Mouse (Mus musculus) v-Abl transformed pro-B cells (cell line): ENCODE results near the gene Pdx1.

ENCODE experiments used
- in situ Hi-C, 2 experiments: fragments of 400-800 bp; cut with MboI; formaldehyde crosslinking; loops; one replicate each; pipeline ENCODE4 v1.15.1; 2025; ENCODE audit not compliant: unreplicated experiment in 2 of 2

Gene Pdx1

DNA sequence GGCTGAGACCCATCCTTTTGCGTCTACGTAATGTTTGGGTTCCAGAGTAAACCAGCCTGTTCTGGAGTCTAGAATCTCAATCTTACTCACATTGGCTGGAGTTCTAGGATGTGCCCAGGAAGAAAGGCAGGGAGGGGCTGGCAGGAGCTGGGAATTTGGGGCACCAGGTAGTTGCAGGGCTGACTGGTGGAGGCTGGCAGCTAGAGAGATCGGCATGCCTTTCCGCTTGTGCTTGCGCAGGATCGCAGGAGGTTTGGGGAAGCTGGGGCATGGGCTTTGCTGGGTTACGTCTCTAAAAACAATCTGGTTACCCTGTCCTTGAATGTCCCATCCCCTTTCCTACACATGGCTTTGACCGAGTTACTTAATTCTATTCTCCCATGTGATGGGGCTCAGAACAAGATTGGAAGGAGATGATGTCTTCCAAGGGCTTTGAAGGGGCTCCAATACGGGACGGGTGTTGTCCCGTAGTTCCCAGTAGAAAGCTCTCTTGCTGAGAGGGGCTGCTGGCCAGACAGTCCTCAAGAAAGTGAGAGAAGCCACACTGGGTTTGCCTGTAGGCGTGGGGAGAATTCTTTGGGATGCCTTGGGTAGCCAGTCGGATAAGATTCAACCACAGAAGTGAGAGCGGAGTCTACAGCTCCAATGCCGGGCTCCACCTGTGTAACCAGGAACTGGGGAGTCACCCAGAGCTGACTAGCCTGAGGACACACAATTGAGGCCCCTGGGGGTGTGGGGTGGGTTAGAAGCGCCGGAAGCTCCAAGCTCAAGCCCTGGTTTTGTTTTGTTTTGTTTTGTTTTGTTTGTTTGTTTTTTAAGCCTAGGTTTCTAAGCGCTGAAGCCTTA is 7.2 kb downstream of the Pdx1 start:
- in situ Hi-C loops: no loop called here

DNA sequence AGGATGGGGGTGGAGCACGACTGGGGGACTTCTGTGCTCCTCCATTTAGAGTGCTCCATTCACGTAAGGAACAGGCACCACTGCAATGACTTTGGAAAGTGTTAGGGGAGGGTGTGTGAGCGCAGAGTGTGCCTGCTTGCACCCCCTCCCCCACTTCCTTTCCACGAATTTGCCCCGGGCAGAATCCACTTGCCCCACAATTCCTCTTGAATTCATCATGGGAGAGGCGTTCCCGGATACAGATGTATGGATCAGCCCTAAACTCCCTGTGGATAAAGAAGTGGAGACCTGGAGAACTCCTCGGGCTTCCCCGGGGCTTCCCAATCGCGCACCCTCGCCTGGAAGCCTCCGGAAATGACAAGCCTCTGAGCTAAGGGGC is 7.8 kb downstream of the Pdx1 start:
- in situ Hi-C loops: no loop called here

DNA sequence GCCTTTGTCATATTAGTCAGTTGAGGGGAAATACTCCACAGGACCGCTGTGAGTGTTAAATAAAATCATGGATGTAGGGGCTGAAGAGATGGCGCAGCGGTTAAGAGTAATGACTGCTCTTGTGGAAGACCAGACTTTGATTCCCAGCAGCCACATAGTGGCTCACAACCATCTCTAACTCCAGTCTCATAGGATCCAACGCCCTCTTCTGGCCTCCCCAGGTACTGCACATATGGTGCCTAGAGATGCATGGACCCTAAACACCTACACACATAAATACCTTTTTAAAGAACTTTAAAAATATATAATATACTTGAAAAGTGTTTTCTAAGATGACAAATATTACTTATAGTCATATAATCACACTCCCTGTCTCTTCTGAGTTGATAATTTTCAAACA is 14.6 kb downstream of the Pdx1 start:
- in situ Hi-C loops: no loop called here

DNA sequence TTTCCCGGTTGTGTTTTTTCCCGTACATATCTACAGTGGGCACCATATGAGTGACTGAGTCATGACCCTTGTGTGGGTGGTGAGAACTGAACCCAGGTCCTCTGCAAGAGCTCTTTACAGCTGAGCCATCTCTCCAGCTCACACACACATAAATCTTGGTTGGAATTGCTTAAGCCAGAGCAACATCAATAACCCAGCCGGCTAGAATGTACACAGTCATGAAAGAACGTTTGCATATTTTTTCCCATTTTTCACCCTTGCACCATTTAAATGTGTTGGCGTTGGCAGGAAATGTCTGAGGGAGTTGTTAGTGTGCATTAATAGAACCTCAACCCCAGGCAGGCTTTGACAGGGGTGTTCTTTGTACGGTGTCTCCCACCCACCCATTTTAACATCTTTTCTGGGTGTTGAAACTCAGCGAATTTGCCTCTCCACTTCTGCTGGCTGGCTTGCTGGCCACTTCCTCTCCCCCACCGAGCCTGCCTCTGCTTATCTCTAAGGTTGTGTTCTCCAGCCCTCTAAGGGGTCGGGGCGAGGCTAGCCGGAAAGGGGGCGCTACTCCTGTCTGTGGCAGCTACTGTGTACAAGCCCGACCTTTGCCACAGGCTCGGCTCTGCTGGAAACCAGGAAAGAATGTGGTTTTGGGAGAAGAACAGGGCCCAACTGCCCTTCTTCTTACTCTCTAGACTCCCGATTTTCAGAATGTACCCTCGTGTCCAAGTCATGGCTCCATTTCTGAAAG is 22.2 kb downstream of the Pdx1 start:
- in situ Hi-C loops: no loop called here

DNA sequence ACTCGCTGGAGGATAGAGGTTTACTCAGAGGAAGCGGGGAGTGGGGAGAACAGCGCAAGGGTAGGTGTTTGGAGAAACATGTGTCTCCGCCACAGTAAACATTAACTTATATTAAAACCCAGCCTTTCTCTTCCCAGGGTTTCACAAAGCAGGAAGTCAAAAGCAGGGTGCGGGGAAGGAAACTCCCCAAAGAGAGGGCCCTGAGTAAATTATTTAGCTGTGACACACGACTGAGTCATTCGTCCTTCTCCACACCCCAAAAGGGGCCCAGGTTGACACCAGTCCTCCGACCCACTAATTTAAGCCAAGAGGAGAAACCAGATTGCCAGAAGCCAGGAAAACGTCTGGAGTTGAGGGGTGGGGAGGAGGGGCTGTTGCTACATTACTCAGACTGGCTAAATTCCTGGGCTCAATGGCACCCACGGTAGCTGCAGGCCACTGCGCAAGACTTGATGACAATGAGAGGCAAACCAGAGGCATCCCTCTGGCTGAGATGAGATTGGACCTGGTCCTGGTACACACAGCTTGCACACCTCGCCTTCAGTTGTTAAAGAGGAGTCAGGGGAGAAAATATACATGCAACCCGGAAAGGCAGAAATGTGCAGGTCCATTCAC is 22.9 kb downstream of the Pdx1 start:
- in situ Hi-C loops: no loop called here

DNA sequence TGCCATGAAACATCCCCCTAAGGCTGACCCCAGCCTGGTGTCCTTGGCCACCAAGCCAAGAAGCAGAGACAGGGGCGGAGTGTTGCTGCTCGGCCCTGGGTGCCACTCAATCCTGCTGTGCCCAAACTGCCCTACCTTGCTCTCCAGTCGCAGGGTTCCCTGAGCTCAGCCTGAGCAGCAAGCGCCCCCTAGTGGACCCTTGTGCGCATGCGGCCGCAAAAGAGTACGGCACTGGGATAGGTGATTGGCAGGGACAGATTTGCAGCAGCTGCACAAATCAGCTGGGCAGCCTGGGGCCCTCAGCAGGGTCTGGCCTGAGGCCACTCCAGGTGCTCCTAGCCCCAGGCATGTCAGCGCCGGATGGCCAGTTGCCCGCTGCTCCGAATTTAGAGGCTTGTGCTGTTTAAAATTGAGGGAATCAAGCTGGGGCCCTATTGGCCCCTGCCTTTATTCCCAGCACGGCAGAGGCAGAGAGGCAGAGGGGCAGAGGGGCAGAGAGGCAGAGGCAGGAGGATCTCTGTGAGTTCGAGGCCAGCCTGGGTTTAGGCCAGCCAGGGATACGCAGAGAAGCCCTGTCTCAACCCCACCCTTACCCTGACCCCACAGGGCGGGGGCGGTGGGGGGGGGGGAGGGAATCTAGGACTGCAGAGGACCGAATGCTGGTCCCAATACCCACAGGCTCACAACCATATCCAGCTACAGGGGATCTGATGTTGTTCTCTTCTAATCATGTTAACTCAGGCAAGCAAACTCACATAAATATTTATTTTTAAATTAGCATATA is 23.6 kb downstream of the Pdx1 start:
- in situ Hi-C loops: no loop called here

DNA sequence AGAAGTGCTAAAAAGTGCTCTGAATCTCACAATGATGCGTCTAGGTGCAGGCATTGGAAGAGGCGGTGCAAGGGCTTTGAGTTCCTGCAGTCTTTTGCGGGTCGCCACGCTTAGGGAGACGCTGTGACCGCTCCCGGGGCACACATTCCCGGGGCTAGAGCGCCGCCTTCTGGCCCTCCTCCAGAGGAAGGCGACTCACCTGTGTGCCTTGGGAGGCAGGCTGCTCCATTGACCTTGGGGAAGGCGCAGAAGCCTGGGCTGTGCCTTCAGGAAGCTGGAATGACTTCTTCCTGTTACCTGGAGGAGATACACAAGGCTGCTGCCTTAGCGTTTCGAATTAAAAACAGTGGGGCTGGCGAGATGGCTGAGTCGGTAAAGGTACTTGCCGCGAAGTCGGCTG is 24.4 kb downstream of the Pdx1 start:
- in situ Hi-C loops: no loop called here

DNA sequence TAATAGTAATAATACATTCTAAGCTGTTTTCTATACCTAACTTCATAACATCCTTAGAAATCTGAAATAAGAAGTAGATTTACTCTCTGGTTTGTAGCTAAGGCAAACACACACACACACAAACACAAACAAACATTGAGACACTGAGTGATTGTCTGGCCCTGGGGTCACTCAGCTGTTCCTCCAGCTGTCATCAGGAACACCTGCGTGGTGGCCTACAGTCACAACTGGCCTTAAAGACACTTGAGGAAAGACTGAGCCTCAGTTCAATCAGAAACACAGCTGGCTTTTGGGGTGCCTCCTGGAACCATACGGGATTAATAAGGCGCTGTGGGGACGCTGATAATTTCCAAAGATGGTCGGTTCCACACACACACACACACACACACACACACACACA is 27.5 kb downstream of the Pdx1 start:
- in situ Hi-C loops: no loop called here

DNA sequence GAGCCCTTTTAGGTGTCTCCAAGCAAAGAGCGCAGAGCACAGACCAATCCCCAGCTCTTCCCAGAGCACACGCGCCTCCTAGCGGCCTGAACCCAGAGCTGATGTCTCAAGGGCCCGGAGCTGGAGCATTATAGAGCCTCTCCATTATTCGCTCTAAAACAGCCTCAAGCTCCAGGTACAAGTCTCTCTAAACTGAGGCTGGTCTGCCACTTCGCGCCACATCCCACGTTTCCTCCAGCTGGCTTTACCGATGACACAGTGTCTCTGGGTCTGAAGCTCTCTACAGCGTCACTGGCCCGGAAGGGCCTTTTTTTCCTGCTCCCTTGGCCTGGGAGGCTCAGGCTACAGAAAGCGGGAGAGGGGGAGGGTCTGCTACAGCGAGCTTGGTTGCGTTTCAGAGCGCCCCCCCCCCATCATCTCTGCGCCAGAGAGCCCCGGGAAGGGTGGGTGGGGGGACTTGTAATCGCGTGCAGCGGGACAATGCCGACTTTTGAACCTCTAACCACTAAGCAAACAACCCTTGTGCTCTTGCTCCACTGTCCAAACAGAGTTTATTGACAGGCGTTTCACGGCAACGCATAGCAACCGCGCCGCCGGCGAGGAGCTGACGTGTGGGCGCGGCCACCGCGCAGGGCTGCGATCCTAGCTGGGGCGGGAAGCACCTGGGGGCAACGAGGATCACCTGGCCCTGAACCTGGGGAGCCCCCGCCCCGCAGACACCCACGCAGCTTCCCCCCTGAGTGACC is 29.7 kb downstream of the Pdx1 start:
- in situ Hi-C loops: no loop called here

DNA sequence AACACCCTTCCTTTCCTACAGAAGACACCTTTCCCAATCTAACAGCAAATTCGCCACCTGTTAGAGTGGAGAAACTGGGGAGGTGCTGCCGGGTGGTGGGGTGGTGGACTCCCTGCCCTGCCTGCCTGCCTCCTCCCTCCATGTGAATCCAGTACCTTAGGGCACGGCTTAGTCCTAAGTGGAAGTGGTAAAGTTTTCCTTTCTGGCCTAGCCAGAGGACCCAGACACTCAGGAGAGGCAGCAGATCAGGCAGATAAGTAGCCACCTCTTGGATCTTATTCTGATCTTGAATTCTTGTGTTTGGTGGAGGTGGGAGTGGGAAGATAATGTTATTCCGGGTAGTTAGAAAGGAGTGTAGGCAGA is 30.2 kb downstream of the Pdx1 start:
- in situ Hi-C loops: loop anchor here (25.0 kb wide), 2 partner anchors 738 to 1113 kb away; partner anchors contain the start of genes 1700001J03Rik (in 2 of the 2) and Gm3415 (in 1 of the 2)

DNA sequence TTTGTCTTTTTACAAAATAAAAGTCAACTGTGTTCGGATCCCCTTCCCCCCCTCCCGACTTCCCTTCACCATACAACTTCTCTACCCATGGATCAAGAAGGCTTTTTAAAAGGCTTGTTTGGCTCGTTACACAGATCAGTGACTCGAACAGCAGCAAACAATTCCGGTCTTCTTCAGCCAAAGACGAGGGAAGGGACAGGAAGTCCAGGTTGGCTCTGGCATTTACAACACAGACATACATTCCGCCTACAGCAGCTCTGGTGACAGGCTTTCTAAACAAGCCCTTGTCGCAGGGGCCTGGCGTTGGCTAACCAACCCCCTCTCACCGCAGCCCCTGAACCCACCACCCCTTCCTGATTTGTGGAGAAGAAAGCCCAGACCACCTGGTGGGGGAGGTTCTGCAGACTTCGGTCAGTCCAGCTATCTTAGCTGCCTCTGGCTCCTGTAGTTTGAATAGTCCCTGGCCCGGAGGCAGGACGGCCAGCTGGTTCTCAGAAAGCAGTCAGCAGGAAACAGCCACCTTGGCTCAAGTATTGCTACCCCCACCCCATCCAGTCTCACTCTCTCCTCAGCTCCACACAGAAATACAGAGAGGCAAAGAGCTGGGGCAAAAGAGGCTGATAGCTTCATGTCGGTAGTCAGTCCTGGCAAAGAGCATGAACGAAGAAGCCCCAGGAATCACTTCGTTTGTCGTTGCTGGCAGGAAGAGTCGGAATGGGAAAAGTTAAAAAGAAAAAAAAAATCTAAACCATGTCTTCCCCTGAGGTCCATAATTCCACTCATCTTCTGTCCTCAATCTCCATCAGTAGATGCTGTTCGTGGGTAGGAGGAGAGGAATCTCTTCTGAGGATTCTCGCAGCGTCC is 31.4 kb downstream of the Pdx1 start:
- in situ Hi-C loops: loop anchor here (25.0 kb wide), 2 partner anchors 739 to 1114 kb away; partner anchors contain the start of genes 1700001J03Rik (in 2 of the 2) and Gm3415 (in 1 of the 2)

DNA sequence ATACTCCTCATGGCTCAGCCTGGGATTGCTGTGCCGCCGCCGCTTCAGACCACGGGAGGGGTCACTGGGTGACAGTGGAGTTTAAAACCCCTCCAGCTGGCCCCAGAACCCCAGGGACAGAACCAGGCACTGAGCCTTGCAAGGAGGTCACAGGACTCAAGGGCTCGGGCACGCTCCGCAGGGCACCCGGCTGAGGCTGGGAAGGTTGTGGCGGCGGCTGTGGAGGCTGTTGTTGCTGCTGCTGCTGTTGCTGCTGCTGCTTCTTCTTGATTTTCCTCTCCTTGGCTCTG is 32.0 kb downstream of the Pdx1 start:
- in situ Hi-C loops: loop anchor here (25.0 kb wide), 2 partner anchors 739 to 1114 kb away; partner anchors contain the start of genes 1700001J03Rik (in 2 of the 2) and Gm3415 (in 1 of the 2)

DNA sequence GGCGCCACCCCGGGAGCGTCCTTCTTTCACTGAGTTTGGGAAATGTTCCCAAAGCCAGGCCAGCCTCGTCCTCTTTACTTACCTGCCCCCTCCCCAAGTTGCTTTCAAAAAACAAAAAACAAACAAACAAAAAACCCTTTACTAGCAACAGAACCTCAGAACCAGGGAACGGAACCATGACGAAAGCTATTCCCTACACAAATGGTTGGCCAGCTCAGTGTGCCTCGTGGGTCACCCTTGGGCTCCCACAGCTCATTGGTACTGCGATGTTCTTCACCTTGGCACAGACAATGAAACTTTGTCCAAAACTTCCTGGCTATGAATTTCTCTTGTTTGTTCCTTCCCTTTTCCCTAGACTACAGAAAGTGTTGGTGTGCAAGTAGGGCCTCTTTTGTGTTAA is 32.4 kb downstream of the Pdx1 start:
- in situ Hi-C loops: loop anchor here (25.0 kb wide), 2 partner anchors 740 to 1115 kb away; partner anchors contain the start of genes 1700001J03Rik (in 2 of the 2) and Gm3415 (in 1 of the 2)

DNA sequence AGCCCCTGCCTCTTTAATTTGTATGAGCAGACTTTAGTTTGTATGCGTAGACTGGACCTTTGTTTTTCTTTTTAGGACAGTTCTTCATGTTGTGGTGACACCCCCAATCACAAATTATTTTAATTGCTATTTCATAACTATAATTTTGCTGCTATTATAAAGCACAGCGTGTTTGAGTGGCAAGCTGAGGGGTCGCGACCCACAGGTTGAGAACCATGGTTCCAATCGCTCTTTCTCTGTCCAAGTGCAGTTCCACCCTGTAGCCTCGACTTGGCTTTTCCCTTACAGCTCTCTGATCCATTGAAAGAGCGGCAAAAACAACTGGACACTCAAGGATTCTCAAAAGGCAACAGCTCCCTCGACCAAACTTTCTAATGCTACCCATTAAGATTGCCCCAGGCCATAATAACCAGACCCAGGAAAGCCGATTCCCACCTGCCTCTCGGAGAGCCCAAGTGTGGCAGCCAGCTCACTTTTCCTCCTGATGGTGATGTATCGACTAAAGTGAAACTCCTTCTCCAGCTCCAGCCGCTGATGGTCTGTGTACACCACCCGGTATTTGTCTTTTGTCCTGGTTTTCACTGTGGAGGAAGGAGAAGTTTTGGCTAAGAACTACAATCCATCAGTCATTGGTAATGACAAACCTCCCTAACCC is 33.1 kb downstream of the Pdx1 start:
- in situ Hi-C loops: loop anchor here (25.0 kb wide), 2 partner anchors 741 to 1116 kb away; partner anchors contain the start of genes 1700001J03Rik (in 2 of the 2) and Gm3415 (in 1 of the 2)

DNA sequence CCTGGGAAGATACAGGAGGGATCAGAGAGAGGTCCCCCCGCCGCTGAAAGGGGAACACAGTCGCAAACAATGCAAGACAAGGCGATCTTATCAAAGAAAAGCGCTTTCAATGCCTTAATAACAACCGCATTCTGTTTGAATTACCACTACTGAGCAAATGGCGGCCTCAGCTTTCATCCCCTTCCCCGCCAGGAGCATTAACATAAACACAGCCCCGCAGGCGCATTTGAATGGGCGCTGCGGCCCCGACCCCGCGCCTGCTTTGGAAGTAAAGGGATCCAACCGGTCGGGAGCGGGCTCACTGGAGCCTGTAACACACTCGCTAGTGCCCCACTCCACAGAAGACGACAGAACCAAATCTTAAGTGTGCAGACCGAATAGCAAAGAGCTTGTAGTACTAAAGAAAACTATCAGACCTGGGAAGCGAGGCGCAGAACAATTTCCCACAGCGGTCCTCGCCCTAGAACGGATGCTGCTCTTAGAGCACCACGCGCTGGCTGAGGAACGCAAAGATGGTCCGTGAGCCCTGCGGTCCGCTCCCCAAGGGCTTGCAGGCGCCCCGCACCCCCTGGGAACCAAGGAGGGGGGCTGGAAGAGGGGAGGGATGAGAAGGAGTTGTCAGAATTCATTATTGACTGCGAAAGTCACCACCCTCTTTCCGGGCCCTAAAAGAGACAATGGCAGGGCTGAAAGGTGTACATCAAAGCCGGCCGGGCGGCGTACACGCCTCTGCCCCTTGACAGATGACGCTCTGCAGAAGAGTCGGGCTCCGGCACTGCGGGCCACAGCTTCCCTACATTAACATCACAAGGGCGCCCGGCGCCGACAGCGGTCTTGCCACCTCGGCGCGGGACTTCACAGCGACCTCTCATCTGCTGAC is 34.8 kb downstream of the Pdx1 start:
- in situ Hi-C loops: loop anchor here (25.0 kb wide), 2 partner anchors 742 to 1117 kb away; partner anchors contain the start of genes 1700001J03Rik (in 2 of the 2) and Gm3415 (in 1 of the 2)

DNA sequence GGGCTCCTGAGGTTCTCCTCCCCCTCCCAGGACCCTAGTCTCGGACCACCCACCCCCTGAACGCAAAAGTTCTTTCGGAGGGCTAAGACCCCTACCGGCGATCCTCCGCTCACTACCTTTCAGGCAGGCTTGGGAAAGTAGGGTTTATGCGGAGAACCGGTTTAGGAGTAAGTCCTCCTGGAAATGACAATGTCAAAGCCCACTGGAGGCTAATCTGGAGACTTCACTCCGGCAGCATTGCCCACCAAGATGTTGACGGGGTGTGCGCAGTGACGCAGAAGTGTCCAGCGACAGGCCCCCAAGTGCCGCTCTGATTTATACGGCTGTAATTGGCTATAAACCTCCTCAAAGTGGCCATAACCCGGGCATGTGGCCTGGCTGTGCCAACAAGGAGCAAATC is 35.4 kb downstream of the Pdx1 start:
- in situ Hi-C loops: loop anchor here (25.0 kb wide), 2 partner anchors 743 to 1118 kb away; partner anchors contain the start of genes 1700001J03Rik (in 2 of the 2) and Gm3415 (in 1 of the 2)
